Mouse (Mus musculus) liver, embryonic 14.5 days (tissue): ENCODE data around the gene 3110082J24Rik. TPM values are rescaled to one million over a fixed set of nuclear protein-coding genes. Genes with fewer than 3 reads are reported as not detected.
A peak's percentile ranks its signal among the peaks of the same experiment; 100 is the strongest.

Experiments used
- ATAC-seq: fragments of 200-750 bp; cut with Nextera tagmentation; 2 replicates; pipeline ENCODE4 v1.8.0; 2017; ENCODE audit warnings: moderate number of reproducible peaks, mild to moderate bottlenecking, moderate library complexity; ENCODE audit not compliant: insufficient read depth
- DNase-seq, 3 experiments: peaks; one replicate each; pipeline ENCODE4 v3.0.0-alpha.2; 2012 to 2013; ENCODE audit warnings: low read depth in 3 of 3, low spot score in 3 of 3
- H3K27ac ChIP-seq: fragments of 300-500 bp; sonication (generic); 2 replicates; pipeline ENCODE4 v1.5.1; 2014; ENCODE audit warnings: moderate library complexity, mild to moderate bottlenecking, control low read depth, inconsistent platforms
- H3K27me3 ChIP-seq: fragments of 300-500 bp; sonication (generic); 2 replicates; pipeline ENCODE4 v1.6.1; 2014; ENCODE audit warnings: mild to moderate bottlenecking, low read length, moderate library complexity; ENCODE audit not compliant: control insufficient read depth, insufficient read depth
- H3K36me3 ChIP-seq: fragments of 300-500 bp; sonication (generic); replicated peaks from 2 replicates; pipeline ENCODE4 v1.6.1; 2014; ENCODE audit warnings: low read depth; ENCODE audit not compliant: control insufficient read depth, insufficient read depth
- H3K4me1 ChIP-seq, 2 experiments: fragments of 200-500 bp in 1 of 2; fragments of 300-500 bp in 1 of 2; sonication (generic) in 1 of 2; replicated peaks; 2 replicates each; pipeline ENCODE4 v1.6.1; 2012 to 2014; ENCODE audit warnings: antibody characterized with exemption in 1 of 2, inconsistent platforms in 1 of 2, low read length in 1 of 2; ENCODE audit not compliant: control insufficient read depth in 2 of 2, insufficient read depth in 2 of 2
- H3K4me2 ChIP-seq: fragments of 300-500 bp; sonication (generic); 2 replicates; pipeline ENCODE4 v1.6.1; 2014; ENCODE audit warnings: low read depth, mild to moderate bottlenecking, control low read depth, moderate library complexity
- H3K4me3 ChIP-seq, 2 experiments: fragments of 200-500 bp in 1 of 2; fragments of 300-500 bp in 1 of 2; sonication (generic) in 1 of 2; 2 replicates each; pipeline ENCODE4 v1.5.1; 2012 to 2014; ENCODE audit warnings: low read depth in 2 of 2, low read length in 2 of 2, mild to moderate bottlenecking in 2 of 2, control low read depth in 1 of 2, inconsistent platforms in 1 of 2, moderate library complexity in 1 of 2; ENCODE audit not compliant: insufficient read depth in 1 of 2
- H3K9ac ChIP-seq: fragments of 300-500 bp; sonication (generic); replicated peaks from 2 replicates; pipeline ENCODE4 v1.6.1; 2014; ENCODE audit warnings: mild to moderate bottlenecking, control low read depth, moderate library complexity
- H3K9me3 ChIP-seq: fragments of 300-500 bp; sonication (generic); 2 replicates; pipeline ENCODE4 v1.6.1; 2016; ENCODE audit warnings: low read length, mixed read lengths; ENCODE audit not compliant: control insufficient read depth
- CTCF ChIP-seq: IDR thresholded peaks from 2 replicates; pipeline ENCODE4 v1.5.1; 2016; ENCODE audit warnings: antibody characterized with exemption, low read depth, control low read depth
- EP300 ChIP-seq: IDR thresholded peaks from 2 replicates; pipeline ENCODE4 v1.6.1; 2016; ENCODE audit warnings: antibody characterized with exemption, low read depth
- WGBS: fragments of 180-500 bp; shearing (Covaris S2); extraction: QIAGEN DNeasy Blood & Tissue Kit; methylation state at CpG from one replicate; pipeline ENCODE4 v1.1.7; 2014; ENCODE audit not compliant: insufficient replicate concordance; 5-methylcytosine and 5-hydroxymethylcytosine counted together
- polyA plus RNA-seq, 2 experiments: library from polyadenylated mRNA; depleted of rRNA in 1 of 2; stranded (reverse) in 1 of 2; unstranded in 1 of 2; fragments of >200 nt; fragmentation: Nextera tagmentation in 1 of 2; extraction: Ambion mirVana in 1 of 2; gene quantifications; 2 replicates each; pipeline versions ENCODE4 v1.2.1 to v1.2.3; 2012 to 2014

3110082J24Rik gene
- polyA plus RNA-seq, 2 experiments = not detected

DNA sequence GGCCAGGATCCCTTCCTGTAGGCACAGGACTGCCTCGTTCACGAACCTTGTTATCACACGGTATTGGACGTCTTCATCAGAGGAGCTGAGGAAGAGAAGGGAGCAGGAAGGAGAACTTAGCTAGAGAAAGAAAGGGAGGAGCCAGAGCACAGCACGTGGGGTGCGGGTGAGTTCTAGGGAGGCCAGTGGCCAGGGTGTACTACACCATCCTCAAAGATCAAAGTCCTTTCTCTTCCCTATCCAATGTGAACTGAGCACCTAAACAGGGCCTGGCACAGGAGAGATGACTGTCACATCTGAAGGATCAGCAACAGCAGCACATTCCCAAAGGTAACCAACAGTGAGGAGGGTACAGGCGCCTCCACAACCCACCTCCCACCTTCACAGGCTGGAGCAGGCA lies 14.2 kb upstream of the 3110082J24Rik start:
- H3K36me3 ChIP-seq = peaks cover 43% of the 10 kb centered on the region
- no peaks in the 10 kb centered on the region for H3K9me3 ChIP-seq
- H3K27me3 ChIP-seq = peaks cover under 1% of the 10 kb centered on the region
- no peak overlapping the region for H3K27ac ChIP-seq
- WGBS = 74% methylated on average over 7 of the region's 7 CpGs
- no peak overlapping the region for H3K9ac ChIP-seq
- no peaks in the 10 kb centered on the region for H3K4me1 ChIP-seq
- TF ChIP-seq CTCF (no peak), EP300 (no peak)
- H3K4me2 ChIP-seq = no peak overlapping the region
- no peak for DNase-seq
- H3K4me3 ChIP-seq = no peak overlapping the region
- ATAC-seq = no peak

- 83% methylated on average over 6 of the region's 6 CpGs for WGBS
- ATAC-seq = no peak
Observed at GRCm38 (mm10) chr5:30119163-30119562, 13.3 kb upstream of the 3110082J24Rik start.

GRCm38 (mm10) chr5:30118018-30118417 lies 12.1 kb upstream of the 3110082J24Rik start:
- TF ChIP-seq EP300 (no peak), CTCF (no peak)
- H3K27ac ChIP-seq = no peak overlapping the region
- no peaks in the 10 kb centered on the region for H3K4me1 ChIP-seq
- H3K9me3 ChIP-seq = no peaks in the 10 kb centered on the region
- no peak overlapping the region for H3K4me2 ChIP-seq
- no peak overlapping the region for H3K9ac ChIP-seq
- ATAC-seq (no peak), DNase-seq (no peak)
- H3K27me3 ChIP-seq = peaks cover 21% of the 10 kb centered on the region
- WGBS = 62% methylated on average over 1 of the region's 1 CpGs
- H3K36me3 ChIP-seq = peaks cover 29% of the 10 kb centered on the region
- H3K4me3 ChIP-seq = no peak overlapping the region

More at GRCm38 (mm10) chr5:30119163-30119562, 13.3 kb upstream of the 3110082J24Rik start:
- Histone ChIP-seq H3K9ac (no peak overlapping the region), H3K27me3 (peaks cover 10% of the 10 kb centered on the region), H3K4me1 (no peaks in the 10 kb centered on the region), H3K4me3 (no peak overlapping the region), H3K4me2 (no peak overlapping the region), H3K36me3 (peaks cover 35% of the 10 kb centered on the region), H3K9me3 (no peaks in the 10 kb centered on the region), H3K27ac (no peak overlapping the region)
- no peak for DNase-seq
- TF ChIP-seq CTCF (no peak), EP300 (no peak)

DNA sequence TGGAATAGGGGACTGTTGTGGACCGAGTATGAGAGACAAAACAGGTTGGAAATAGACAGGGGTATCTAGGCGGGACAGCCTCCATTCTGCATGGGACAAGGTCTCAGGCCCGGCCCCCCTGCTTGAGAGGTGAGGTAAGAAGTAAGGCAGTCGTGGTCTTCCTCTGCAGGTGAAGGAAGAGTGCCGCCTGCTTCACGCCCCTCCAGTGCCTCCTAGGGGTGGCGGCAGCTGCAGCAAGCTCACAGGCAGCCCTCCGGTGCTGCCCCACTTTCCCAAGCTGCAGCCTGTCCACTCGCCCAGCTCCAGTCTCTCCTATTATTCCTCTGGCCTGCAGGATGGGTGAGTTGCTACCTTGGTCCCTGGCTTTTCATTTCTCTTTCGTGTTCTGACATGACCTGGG lies 9.8 kb upstream of the 3110082J24Rik start:
- Histone ChIP-seq H3K9me3 (no peaks in the 10 kb centered on the region), H3K27me3 (peaks cover 38% of the 10 kb centered on the region), H3K9ac (no peak overlapping the region), H3K4me2 (no peak overlapping the region), H3K4me3 (no peak overlapping the region), H3K4me1 (peaks cover 0 to 6% of the 10 kb centered on the region in 2 experiments; a peak in 2 of 4 replicates), H3K36me3 (peaks cover 15% of the 10 kb centered on the region), H3K27ac (no peak overlapping the region)
- ATAC-seq (no peak), DNase-seq (no peak)
- TF ChIP-seq CTCF (peak; percentile 52), EP300 (no peak)
- WGBS = 31% methylated on average over 10 of the region's 10 CpGs

DNA sequence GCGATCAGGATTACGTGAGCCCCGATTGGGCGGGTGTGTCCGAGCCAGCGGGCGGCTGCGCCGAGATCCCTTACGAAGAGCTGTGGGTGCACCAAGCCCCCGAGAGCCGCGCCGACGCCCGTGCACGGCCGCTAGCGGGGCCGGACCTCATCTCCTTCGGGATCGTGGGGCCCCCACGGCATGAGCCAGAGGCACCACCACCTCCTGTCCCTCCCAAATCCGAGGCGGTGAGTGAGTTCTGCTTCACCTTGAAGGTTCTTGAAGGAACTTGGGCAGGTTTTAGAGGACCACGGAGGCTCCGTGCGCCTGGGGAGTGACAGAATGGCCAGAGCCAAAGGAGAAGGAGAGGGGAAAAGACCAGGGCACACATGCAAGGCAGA lies 8.9 kb upstream of the 3110082J24Rik start:
- DNase-seq (no peak), ATAC-seq (no peak)
- Histone ChIP-seq H3K4me2 (peak overlapping the region; percentile 61), H3K4me1 (peaks cover 0 to 6% of the 10 kb centered on the region in 2 experiments; a peak in 2 of 4 replicates), H3K4me3 (peak overlapping the region in 1 of 2 experiments; percentile 48; a peak in 3 of 4 replicates), H3K27ac (no peak overlapping the region), H3K36me3 (peaks cover 6% of the 10 kb centered on the region), H3K9me3 (no peaks in the 10 kb centered on the region), H3K9ac (no peak overlapping the region), H3K27me3 (peaks cover 47% of the 10 kb centered on the region)
- WGBS = under 1% methylated on average over 26 of the region's 28 CpGs
- TF ChIP-seq EP300 = no peak
